Mouse (Mus musculus): Measurements from ENCODE around the gene Rgs7. TPM values are rescaled to one million over a fixed set of nuclear protein-coding genes. Genes with fewer than 3 reads are reported as not detected.

Gene Rgs7
- polyA plus RNA-seq, 1 experiment from 2014 or later, result 0.63 TPM

DNA sequence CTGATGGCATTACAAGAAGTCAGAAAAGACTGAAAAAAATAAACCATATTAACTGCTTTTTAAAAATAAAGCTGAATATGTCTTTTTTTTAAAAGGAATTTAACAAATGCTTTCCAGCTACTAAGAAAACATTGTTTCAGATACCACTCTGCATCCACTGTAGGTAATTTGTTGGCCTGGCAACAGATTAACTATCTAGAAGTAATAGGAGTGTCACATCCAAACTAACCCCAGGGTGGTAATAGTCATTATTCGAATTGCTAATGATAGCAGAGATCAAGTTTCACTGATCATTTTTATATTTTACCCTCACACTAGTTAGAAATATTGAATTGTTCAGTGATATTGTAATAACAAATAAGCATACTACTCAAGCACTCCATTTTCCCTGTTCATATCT, 232.9 kb downstream of the Rgs7 start:
- Histone ChIP-seq H3K9me3 (ENCODE audit: control insufficient read depth) (no peaks in the 10 kb centered on the region), H3K36me3 (ENCODE audit: control insufficient read depth, insufficient read depth) (no peaks in the 10 kb centered on the region), H3K4me3 (ENCODE audit: low read depth, low read length) (no peak overlapping the region), H3K4me2 (replicated peaks; ENCODE audit: low read depth) (no peak overlapping the region), H3K4me1 (replicated peaks; ENCODE audit: control insufficient read depth, insufficient read depth, low read length) (no peaks in the 10 kb centered on the region), H3K27me3 (replicated peaks; ENCODE audit: control insufficient read depth, insufficient read depth, low read length) (no peaks in the 10 kb centered on the region), H3K9ac (ENCODE audit: low read depth, low read length) (no peak overlapping the region), H3K27ac (ENCODE audit: low read depth, low read length) (no peak overlapping the region)
- TF ChIP-seq CTCF (IDR thresholded peaks at IDR 0.05; ENCODE audit: low read depth), result no peak
- WGBS, result 61% methylated on average over 1 of the region's 1 CpGs
- no peak for ATAC-seq

DNA sequence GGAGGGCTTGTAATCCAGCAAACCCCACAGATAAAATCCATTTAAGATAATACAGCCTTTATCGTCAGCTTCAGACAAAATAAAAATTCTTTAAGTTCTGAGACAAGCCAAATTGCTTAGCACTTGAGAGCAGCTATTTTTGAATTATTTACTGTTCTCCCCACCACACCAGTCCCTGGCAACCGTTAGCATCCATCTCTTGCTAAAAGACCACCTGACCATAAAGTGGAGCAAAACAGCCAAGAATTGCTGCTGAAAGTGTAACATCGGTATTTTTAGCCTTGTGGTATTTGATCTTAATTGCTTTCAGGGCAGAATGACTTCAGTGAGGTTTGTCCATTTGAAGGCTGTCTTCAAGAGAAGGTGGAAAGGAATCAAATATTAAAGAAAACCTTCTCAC, 237.1 kb downstream of the Rgs7 start:
- H3K4me3 ChIP-seq (ENCODE audit: low read depth, low read length), result no peak overlapping the region

DNA sequence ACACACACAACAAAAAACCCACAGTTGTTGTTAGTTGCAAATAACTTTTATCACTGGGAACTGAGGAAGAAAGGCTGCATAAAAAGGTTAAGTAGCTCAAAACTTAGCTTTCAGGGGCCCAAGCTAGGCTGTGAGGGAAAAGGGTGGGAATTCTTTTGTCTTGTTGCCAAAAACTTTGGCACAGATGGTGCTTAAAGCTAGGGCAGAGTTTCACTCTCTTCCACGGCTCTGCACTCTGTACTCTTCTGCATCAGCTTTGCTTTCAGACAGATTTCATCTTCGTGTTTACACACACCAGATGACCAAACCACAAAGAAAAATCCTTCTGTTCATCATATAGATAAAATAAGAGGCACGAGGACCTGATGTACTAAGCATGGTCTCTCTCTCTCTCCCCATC, 237.6 kb downstream of the Rgs7 start:
- ATAC-seq, result no peak
- H3K4me2 ChIP-seq (replicated peaks; ENCODE audit: low read depth), result no peak overlapping the region
- H3K36me3 ChIP-seq (ENCODE audit: control insufficient read depth, insufficient read depth), result no peaks in the 10 kb centered on the region
- H3K27ac ChIP-seq (ENCODE audit: low read depth, low read length), result no peak overlapping the region
- WGBS, result 49% methylated on average over 3 of the region's 3 CpGs
- H3K9ac ChIP-seq (ENCODE audit: low read depth, low read length), result no peak overlapping the region
- no peak for TF ChIP-seq CTCF (IDR thresholded peaks at IDR 0.05; ENCODE audit: low read depth)
- no peak overlapping the region for H3K4me3 ChIP-seq (ENCODE audit: low read depth, low read length)
- no peaks in the 10 kb centered on the region for H3K9me3 ChIP-seq (ENCODE audit: control insufficient read depth)
- no peaks in the 10 kb centered on the region for H3K4me1 ChIP-seq (replicated peaks; ENCODE audit: control insufficient read depth, insufficient read depth, low read length)
- no peaks in the 10 kb centered on the region for H3K27me3 ChIP-seq (replicated peaks; ENCODE audit: control insufficient read depth, insufficient read depth, low read length)

More for the DNA sequence above, 237.1 kb downstream of the Rgs7 start:
- Histone ChIP-seq H3K9me3 (ENCODE audit: control insufficient read depth) (no peaks in the 10 kb centered on the region), H3K36me3 (ENCODE audit: control insufficient read depth, insufficient read depth) (no peaks in the 10 kb centered on the region), H3K4me1 (replicated peaks; ENCODE audit: control insufficient read depth, insufficient read depth, low read length) (no peaks in the 10 kb centered on the region), H3K27ac (ENCODE audit: low read depth, low read length) (no peak overlapping the region), H3K9ac (ENCODE audit: low read depth, low read length) (no peak overlapping the region), H3K27me3 (replicated peaks; ENCODE audit: control insufficient read depth, insufficient read depth, low read length) (no peaks in the 10 kb centered on the region), H3K4me2 (replicated peaks; ENCODE audit: low read depth) (no peak overlapping the region)
- no peak for TF ChIP-seq CTCF (IDR thresholded peaks at IDR 0.05; ENCODE audit: low read depth)
- no peak for ATAC-seq
- 58% methylated on average over 3 of the region's 3 CpGs for WGBS

DNA sequence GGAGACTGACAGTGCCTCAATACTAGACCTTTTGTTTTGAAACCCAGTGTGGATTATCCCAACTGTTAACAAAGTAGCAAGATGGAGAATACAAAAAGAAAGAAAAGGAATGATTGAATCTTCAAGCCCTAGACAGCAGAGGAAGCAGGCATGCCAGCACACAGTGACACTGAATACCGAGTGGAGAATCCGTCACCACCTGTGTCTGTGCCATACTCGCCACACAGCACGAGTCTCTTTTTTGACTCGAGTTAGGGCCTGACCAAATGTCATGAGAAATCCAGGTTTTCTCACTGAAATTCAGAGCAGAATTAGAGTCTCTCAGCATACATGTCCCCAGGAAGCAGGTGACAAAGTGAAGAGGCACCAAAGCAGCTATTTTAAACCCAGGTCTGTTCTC, 250.2 kb downstream of the Rgs7 start:
- H3K27me3 ChIP-seq (replicated peaks; ENCODE audit: control insufficient read depth, insufficient read depth, low read length), result no peaks in the 10 kb centered on the region
- 77% methylated on average over 5 of the region's 5 CpGs for WGBS
- no peak overlapping the region for H3K4me3 ChIP-seq (ENCODE audit: low read depth, low read length)
- H3K9me3 ChIP-seq (ENCODE audit: control insufficient read depth), result no peaks in the 10 kb centered on the region
- no peak for TF ChIP-seq CTCF (IDR thresholded peaks at IDR 0.05; ENCODE audit: low read depth)
- ATAC-seq, result no peak
- H3K36me3 ChIP-seq (ENCODE audit: control insufficient read depth, insufficient read depth), result no peaks in the 10 kb centered on the region
- H3K9ac ChIP-seq (ENCODE audit: low read depth, low read length), result no peak overlapping the region
- no peaks in the 10 kb centered on the region for H3K4me1 ChIP-seq (replicated peaks; ENCODE audit: control insufficient read depth, insufficient read depth, low read length)
- H3K4me2 ChIP-seq (replicated peaks; ENCODE audit: low read depth), result no peak overlapping the region
- no peak overlapping the region for H3K27ac ChIP-seq (ENCODE audit: low read depth, low read length)

DNA sequence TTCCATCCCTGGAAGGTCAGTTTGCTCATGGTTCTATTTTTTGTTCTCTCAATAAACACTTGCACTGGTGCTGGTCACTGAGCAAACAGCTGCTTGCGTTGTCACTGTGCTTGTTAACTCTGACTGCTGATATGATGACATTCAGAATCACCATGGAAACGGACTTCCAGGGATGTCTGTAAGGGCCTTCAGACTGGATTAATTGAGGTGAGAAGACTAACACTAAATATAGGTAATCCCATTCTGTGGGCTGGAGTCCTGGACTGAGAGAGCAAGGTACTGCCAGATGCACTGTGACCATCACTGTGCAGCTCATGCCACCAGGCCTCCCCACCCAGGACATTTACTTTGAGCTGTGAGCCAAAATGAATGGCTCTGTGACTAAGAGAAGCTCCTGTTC, 252.2 kb downstream of the Rgs7 start:
- Histone ChIP-seq H3K27ac (ENCODE audit: low read depth, low read length) (no peak overlapping the region), H3K27me3 (replicated peaks; ENCODE audit: control insufficient read depth, insufficient read depth, low read length) (no peaks in the 10 kb centered on the region), H3K4me3 (ENCODE audit: low read depth, low read length) (no peak overlapping the region), H3K9ac (ENCODE audit: low read depth, low read length) (no peak overlapping the region), H3K4me1 (replicated peaks; ENCODE audit: control insufficient read depth, insufficient read depth, low read length) (no peaks in the 10 kb centered on the region), H3K9me3 (ENCODE audit: control insufficient read depth) (no peaks in the 10 kb centered on the region), H3K36me3 (ENCODE audit: control insufficient read depth, insufficient read depth) (no peaks in the 10 kb centered on the region), H3K4me2 (replicated peaks; ENCODE audit: low read depth) (no peak overlapping the region)
- no peak for ATAC-seq
- WGBS, result 33% methylated on average over 2 of the region's 2 CpGs
- TF ChIP-seq CTCF (IDR thresholded peaks at IDR 0.05; ENCODE audit: low read depth), result no peak

DNA sequence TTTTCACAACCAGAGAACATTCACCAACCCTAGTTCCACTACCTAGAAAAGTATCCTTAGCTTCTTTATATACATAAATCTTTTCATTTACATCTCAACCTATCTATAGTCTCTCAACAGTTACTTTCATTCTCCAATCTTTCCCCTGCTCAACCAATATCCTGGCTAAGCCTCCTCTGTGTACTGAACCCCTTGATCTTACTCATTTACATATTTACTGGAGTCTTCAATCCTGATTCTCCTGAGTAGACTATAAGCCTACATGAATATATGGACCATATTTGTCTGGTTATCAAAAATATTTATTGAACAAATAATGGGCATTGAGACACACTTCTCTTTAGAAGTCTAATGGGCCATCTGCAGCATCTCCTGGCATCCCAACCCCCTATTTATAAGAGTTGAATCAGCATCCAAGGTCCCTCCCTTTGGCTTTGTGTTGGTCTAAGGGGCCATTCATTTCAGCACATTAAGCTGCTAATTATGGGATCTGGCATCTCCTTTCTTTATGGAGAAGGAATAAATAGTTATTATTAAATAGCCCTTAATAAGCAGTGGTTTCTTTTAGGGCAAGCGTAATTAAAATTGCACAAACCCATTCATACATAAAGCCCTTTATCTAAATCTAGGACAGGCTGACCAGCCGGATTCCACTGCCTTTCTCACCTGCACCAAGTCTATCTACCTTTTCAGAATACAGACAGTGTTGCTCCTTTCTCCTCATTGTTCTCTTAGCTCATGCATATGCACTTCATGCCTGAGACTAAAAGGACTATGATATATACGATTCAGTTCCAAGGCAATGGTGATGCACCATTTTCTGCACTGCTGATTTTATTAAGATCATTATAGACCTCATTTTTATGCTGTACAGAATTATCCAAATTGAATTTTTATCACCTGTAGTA, 270.5 kb downstream of the Rgs7 start:
- no peak overlapping the region for H3K27ac ChIP-seq (ENCODE audit: low read depth, low read length)
- no peaks in the 10 kb centered on the region for H3K27me3 ChIP-seq (replicated peaks; ENCODE audit: control insufficient read depth, insufficient read depth, low read length)
- no peak overlapping the region for H3K4me3 ChIP-seq (ENCODE audit: low read depth, low read length)
- no peaks in the 10 kb centered on the region for H3K36me3 ChIP-seq (ENCODE audit: control insufficient read depth, insufficient read depth)
- no peak overlapping the region for H3K4me2 ChIP-seq (replicated peaks; ENCODE audit: low read depth)
- no peak overlapping the region for H3K9ac ChIP-seq (ENCODE audit: low read depth, low read length)
- 87% methylated on average over 3 of the region's 3 CpGs for WGBS
- no peak for TF ChIP-seq CTCF (IDR thresholded peaks at IDR 0.05; ENCODE audit: low read depth)
- H3K9me3 ChIP-seq (ENCODE audit: control insufficient read depth), result no peaks in the 10 kb centered on the region
- H3K4me1 ChIP-seq (replicated peaks; ENCODE audit: control insufficient read depth, insufficient read depth, low read length), result no peaks in the 10 kb centered on the region
- no peak for ATAC-seq
